Mouse (Mus musculus) layer of hippocampus, postnatal 25 days (tissue): ENCODE measurements around the gene Lsm7. TPM values are rescaled to one million over a fixed set of nuclear protein-coding genes. Genes with fewer than 3 reads are reported as not detected.
"Not testable (repeated sequence)": the region's sequence is repeated elsewhere in the genome, so short reads cannot be mapped to it uniquely, and the experiment has no call there.

ENCODE experiments used
- DNase-seq, 2 experiments: peaks; one replicate each; pipeline ENCODE4 v3.0.0; 2022; ENCODE audit warnings: mixed read lengths in 2 of 2, low spot score in 1 of 2; ENCODE audit errors: extremely low spot score in 1 of 2
- total RNA-seq, 2 experiments: library from RNA; stranded (reverse); gene quantifications; 2 replicates each; pipeline ENCODE4 v1.2.3; 2021

Lsm7 gene
- total RNA-seq, 2 experiments from 2014 or later, result 41.5 to 43.8 TPM

DNA sequence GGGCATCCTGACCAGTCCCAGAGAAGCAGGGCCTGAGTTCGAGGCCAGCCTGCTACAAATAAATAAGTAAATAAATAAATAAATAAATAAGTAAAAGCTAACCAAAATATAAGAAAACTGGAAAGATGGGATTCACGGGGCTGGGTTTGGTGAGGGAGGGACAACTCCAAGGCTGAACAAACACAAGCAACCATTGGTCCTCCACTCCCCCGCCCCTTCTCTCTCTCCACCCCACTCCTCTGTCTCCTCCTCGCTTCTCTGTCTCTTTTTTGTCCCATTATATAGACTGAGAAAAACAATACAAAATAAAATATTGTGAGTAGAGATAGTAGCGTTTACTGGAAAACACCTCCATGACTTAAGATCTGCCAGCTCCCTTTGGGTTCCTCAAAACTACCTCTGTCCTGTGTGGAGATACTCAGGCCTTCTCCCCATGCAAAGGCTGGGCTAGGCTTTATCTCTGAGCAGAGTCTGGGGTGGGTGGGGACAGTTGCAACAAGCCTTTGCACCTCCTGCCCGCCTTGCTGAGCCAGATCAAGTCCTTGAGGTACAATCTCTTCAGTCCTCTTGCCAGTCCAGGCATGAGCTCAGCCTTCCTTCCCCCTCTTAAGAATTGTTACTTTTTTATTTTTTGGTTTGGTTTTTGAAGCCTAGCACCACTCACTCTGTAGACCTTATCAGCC is 36.3 kb downstream of the Lsm7 start:
- DNase-seq, result no peak

DNA sequence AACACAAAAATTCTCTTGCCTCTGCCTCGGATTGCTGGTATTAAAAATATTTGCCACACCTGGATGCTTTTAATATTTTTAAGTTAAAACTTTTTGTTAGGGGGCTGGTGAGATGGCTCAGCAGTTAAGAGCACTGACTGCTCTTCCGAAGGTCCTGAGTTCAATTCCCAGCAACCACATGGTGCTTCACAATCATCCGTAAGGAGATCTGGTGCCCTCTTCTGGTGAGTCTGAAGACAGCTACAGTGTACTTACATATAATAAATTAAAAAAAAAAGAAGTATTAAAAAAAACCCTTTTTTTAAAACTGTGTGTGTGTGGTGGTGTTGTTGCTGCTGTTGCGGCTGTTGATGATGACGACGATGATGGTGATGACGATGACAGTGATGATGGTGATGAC is 37.1 kb downstream of the Lsm7 start:
- not testable (repeated sequence) for DNase-seq

DNA sequence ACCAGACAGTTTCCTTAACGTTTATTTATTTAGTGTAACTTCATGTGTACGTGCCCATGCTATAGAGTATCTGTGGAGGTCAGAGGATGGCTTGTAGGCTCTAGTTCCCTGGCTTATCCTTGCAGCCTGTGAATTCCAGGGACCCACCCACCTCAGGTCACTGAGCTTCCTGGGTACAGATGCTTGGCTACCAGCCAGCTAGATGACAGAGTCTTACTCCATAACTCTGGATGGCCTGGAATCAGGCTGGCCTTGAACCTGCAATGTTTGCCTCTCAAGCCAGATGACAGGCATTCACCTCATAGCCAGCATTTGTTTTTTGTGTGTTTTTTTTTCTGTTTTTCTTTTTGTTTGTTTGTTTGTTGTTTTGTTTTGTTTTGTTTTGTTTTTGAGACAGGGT is 37.8 kb downstream of the Lsm7 start:
- DNase-seq, result no peak

DNA sequence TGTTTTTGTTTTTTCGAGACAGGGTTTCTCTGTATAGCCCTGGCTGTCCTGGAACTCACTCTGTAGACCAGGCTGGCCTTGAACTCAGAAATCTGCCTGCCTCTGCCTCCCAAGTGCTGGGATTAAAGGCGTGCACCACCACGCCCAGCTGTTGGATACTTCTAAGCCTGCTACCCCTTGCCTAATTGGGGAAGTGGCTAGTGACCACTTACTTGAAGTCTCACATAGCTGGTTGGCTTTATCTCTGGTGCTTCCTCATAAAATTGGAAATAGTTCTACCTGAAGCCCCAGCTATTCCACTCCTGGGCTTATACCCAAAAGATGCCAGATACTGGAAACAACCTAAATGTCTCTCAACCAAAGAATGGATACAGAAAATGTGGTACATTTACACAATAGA is 38.7 kb downstream of the Lsm7 start:
- DNase-seq, result not testable (repeated sequence)

DNA sequence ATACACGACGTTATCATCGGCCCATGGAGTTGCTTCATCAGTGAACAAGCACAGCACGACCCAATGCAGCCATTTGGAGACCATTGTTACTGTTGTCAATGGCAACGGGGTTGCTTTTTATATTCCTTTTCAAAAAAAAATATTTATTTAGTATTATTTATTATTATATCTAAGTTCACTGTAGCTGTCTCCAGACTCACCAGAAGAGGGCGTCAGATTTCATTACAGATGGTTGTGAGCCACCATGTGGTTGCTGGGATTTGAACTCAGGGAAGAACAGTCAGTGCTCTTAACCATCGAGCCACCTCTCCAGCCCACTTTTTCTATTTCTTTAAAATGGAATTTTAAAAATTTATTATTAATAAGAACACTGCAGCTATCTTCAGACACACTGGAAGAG is 40.2 kb downstream of the Lsm7 start:
- DNase-seq, result no peak

DNA sequence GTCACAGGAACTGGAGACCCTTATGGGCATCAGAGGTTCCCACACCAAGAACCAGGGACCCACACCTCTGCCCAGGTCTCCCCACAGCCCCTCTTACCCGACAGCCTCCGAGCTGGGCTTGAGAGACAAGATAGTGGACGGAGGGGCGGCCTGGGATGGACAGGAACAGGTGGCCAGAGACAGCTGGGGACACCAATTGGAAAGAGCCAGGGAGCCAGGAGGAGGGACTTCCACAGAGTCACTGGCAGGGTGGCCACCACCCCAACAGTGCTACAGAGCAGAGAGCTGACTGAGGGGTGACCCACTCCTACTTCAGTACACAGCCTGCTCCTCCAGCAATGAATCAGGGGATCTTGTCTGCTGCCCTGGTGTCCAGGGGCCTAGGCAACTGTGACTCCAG is 41.6 kb downstream of the Lsm7 start, which contains the start of gene Jsrp1:
Jsrp1 (minus strand) TSS at position 133 of the 400 bp plus-strand sequence.
- no peak for DNase-seq

DNA sequence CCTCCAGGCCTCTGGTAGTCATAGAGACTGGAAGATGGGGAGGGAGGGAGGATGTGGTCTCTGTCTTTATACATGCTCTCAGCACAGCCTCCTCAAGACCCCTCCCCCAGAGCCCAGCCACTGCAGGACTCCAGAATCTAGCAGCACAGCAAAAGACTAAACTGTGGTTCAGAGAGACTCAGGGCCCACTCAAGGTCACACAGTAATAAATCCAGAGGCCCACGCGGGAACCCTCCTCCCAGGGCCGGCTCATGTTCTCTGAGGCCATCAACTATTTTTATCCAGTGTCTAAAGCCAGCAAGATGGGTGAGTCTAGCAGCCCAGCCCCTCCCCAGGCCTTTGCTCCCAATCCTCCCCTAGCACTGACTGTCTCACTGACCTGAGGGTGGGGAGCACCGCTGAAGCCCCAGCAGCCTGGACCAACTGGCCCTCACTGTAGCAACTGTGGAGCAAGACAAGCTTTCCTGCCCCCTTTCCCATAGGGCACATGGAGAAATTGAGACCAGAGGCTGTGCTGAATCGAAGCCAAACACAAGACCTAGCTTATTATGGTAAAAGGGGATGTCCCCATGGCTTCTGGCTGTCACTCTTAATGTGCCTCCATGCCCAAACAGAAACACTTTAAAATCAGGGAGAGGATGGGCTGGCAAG is 42.5 kb downstream of the Lsm7 start:
- no peak for DNase-seq

DNA sequence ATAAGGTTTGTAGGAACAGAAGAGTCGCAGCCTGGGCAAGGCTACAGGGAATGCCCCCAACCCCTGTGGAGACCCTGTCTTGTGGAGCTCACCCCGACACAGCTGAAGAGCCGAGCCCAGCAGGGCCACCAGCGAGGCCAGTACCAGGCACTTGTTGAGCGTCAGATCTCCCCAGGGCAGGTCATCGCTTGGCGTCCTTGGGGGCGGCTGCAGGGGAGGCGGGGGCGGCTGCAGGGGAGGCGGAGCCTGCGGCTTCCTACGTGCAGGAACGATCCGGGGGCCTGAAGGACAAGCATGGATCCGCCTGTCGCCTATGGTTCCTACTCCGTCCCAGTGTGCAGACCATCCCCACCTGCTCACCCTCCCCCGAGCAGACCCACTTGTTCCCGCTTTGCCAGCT is 44.9 kb downstream of the Lsm7 start:
- no peak for DNase-seq

DNA sequence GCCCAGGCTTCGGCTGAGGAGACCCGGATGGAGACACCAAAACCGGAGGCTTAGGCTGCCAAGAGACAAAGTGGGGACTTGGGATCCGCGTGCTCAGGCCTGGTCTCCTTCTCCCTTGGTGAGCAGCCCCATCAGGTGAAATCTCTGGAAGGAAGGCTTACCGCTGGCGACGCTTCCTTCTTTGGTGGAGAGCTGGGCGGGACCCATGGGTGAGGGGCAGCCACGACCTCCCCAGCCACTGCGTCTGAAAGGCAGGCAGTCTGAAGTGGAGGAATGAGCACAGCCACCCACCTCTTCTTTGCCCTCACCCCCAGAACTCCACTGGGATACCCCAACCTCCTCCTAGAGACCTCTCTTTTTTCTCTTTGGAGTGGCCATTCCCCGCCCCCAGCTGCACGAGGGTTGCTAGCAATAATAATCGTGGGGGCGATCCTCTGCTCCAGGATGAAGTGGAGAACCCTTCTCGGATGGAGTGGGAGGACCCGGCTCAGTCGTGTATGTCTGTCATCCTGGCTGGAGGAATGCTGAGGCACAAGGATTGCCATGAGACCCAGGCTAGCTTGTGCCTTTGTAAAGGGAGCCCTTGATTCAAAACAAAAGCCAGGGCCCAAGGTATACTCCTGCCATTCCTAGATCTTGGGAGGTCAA is 45.9 kb downstream of the Lsm7 start:
- no peak for DNase-seq

DNA sequence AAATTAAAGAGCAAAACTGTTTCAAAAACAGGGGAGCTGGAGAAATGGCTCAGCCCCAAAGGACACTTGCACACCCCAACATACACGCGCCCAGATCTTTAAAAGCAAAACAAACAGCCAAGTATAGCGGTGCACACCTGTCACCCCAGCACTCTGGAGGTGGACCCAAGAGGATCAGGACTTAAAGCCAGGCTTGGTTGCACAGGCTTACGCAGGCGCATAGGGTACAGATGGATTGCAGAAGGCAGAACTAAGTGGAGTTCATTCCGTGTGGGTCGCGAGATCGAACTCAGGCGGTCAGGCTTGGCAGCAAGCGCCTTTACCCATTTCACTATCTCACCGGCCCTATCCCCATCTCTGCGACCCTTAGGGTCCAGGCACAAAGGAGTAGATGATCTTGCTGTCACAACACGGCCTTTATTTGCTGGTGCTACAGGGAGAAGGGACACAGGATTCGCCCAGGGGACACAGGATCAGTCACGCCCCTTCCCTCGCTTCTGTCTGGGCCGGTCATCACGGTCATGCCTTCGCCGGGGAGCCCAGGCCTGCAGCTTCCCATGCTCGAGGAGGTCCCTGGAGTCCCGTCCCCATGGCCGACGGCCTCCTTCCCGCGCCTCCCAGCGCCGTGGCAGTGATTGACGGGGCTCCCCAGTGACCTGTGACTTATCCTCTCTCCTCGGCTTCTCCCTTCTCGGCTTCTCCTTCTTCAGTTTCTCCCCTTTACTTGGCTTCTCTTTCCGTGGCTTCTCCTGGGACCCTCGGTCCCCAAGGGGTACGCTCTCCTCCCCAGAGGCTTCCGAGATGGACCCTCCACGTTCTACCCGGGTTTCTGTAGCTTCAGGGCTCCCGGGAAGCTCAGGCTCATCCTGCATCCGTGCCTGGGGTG is 46.7 kb downstream of the Lsm7 start:
- no peak for DNase-seq

DNA sequence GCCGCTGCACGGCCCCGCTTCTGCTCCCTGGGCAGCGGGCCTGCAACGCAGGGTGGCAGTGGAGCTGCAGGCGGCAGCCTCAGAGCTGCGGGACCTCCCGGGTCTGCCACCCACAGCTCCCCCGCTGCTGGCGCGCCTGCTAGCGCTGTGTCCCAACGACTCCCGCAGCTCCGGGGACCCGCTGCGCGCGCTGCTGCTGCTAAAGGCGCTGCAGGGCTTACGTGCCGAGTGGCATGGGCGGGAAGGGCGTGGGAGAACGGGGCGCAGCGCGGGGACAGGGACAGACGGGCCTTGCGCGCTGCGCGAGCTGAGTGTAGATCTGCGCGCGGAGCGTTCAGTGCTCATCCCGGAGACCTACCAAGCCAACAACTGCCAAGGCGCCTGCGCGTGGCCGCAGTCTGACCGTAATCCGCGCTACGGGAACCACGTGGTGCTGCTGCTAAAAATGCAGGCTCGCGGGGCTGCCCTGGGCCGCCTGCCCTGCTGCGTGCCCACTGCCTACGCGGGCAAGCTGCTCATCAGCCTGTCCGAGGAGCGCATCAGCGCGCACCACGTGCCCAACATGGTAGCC is 47.9 kb downstream of the Lsm7 start:
- DNase-seq, result peak; percentile 69 to 75

DNA sequence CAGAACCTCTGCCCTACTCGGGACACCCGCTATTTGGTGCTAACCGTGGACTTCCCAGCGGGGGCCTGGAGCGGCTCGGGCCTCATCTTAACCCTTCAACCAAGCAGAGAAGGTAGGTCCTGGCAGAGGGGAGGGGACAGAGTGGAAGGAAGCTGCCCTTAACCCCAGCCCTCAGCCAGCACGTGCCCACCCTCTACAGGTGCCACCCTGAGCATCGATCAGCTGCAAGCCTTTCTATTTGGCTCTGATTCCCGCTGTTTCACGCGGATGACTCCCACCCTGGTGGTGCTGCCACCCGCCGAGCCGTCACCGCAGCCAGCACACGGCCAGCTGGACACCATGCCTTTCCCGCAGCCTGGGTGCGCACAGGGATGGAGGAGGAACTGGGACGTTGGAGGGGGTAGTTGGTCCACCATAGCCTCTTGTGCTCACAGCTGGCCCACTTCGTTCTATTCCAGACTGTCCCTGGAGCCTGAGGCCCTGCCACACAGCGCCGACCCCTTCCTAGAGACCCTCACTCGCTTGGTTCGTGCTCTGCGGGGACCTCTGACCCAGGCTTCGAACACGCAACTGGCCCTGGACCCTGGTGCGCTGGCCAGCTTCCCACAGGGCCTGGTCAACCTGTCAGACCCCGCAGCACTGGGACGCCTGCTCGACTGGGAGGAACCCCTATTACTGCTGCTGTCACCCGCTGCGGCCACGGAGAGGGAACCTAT is 48.5 kb downstream of the Lsm7 start:
- no peak for DNase-seq

DNA sequence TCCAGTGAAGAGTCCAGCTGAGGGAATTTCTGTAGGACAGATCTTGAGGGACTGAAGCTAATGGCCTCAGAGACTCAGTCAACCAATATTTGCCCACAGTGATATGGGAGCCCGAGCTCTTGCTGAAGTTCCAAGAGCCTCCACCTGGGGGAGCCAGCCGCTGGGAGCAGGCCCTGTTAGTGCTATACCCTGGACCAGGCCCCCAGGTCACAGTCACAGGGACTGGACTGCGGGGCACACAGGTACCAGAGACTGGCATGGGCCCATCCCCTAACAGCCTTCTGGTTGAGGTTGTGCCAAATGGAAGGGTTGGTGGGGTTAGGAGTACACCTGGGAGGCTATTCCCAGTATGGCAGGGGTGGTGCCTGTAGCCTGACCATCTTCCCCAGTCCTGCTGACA is 49.1 kb downstream of the Lsm7 start:
- peak; percentile 83 to 90 for DNase-seq

DNA sequence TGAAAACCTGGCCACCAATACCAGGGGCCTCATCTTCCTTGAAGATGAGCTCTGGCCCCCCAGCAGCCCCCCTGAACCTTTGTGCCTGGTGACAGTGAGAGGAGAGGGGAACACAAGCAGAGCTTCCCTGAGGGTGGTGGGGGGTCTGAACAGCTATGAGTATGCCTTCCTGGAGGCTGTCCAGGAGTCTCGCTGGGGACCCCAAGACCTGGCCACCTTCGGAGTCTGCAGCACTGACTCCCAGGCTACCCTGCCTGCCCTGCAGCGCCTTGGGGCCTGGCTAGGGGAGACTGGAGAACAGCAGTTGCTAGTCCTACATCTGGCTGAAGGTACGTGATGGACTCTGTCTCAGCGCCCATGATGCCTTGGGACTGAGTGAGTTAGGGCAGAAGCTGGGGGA is 49.7 kb downstream of the Lsm7 start:
- no peak for DNase-seq

DNA sequence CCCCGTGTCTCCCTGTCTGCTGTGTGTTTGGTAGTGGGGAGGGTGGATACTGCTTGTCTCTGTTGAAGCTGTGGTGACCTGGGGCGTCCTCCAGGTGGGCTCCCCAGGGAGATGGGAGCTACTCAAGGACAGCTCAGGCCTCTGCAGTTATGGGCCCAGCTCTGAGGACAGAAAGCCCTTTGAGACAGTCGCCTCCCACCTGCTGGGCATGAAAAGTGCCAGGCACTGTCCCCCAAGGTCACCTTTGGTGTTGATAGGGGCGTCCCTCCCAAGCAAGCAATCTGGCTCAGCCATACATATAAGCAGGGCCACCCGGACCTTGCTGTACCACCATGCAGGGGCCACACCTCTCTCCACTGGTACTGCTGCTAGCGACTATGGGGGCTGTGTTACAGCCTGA is 50.1 kb downstream of the Lsm7 start, which contains the start of gene Amh:
Amh (plus strand) TSS at position 328 of the 400 bp plus-strand sequence.
- no peak for DNase-seq

DNA sequence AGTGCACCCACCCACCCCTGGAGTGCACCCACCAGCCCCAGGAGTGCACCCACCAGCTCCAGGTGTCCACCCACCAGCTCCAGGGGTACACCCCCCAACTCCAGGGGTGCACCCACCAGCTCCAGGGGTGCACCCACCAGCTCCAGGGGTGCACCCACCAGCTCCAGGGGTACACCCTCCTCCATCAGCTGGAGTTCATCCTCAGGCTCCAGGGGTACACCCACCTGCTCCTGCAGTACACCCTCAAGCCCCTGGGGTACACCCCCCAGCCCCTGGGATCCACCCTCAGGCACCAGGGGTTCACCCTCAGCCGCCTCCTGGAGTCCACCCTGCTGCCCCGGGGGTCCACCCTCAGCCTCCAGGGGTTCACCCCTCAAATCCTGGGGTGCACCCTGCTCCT is 50.7 kb downstream of the Lsm7 start:
- DNase-seq, result no peak

DNA sequence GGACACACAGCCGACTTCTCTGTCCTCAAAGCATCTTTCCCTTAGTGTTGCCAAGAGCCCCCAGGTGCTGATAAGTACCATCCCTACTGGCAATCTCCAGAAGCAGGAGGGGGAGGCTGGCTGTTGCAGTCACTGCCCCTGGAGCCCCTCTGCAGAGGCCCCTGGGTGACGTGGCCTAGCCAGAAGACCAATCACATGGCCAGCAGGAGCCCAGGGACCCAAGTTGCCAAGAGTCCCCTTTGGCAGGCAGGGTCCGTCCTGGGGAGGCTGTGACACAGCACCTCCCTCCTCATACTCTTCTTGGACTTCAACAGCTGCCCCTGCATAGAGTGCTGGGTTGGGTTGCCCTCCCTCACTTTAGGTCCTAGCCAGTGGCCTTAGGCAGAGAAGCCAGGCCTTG is 52.0 kb downstream of the Lsm7 start:
- no peak for DNase-seq
